Mouse (Mus musculus) ES-CJ7 (cell line): ENCODE results near the gene Clhc1.
A peak's percentile ranks its signal among the peaks of the same experiment; 100 is the strongest.
"Not testable (repeated sequence)": the region's sequence is repeated elsewhere in the genome, so short reads cannot be mapped to it uniquely, and the experiment has no call there.

Experiments used
- DNase-seq: peaks from one replicate; pipeline ENCODE4 v3.0.0; 2011; ENCODE audit warnings: low read depth, low spot score

Gene Clhc1

DNA sequence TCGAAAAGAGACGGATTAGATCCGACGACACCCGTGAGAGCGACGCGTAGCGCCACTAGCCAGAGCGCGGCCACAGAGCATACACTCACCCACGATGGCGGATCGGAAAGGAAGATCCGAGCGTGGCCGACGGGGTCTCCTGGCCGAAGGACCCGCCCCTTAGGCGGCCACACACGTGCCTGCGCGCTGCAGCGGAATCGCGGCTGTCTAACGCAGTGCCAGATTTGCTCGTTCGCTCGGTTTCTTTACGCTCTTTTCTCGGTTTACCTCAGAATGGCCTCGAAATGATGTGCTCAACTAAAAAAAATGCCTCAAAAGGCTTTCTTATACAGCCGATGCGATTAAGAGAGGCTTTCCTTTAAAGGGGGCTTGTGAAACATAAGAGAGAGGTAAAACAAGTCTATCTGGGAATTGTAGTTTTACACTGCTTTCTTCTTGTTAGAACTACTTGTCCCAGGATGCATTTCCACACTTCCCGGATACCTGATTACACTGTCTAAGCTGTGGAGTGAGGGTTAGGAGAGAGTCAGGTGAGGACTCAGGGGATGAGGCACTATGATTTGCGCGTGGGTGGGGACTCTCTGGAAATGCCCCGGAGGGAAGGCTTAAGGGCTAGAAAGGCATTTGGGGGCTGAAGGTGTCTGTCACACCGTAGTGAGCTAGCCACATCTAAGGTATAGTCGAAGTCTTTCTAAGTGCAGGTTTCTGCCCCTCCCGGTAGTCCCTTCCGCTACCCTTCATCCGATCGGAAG is at the start of gene Clhc1, which contains the start of gene Rps27a:
Clhc1 (plus strand) TSS at position 199 of the 752 bp plus-strand sequence.
Rps27a (minus strand) TSS at position 358 of the 752 bp plus-strand sequence.
- DNase-seq, result peak; percentile 98

DNA sequence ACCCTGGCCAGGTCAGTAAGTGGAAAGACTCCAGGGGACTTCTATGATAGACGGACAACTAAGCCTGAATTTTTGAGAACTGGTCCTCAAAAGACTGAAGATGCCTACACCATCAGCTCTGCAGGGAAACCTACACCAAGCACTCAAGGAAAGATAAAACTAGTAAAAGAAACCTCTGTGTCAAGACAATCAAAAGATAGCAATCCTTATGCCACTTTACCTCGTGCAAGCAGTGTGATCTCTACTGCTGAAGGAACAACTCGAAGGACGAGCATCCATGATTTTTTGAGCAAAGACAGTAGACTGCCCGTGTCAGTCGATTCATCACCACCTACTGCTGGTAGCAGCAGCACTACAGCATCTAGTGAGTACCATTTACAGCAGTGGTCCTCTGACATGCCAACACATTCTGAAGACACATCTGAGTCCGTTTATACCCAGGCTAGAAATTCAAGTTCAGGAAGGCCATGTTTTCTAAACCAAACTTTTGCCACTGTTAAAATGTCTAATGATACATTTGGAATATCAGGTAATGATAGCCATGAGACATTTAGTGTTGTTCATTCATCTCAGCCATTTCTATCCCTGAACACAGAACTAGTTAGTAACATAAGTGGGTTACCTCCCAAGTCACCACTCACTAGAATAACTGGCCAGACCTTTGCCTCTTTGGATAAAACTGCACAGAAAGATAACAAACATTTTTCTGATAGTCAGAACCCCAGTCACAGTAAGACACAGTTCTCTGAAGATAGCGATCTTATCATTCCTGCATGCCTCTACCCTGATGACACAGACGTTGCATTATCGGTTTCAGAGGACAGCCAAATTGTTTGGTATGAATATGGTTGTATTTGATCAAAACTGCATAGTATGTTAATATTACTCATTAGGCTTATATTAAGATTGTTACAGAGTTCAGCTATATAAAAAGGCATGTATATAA is 43.5 kb upstream of the Clhc1 start:
- DNase-seq, result no peak

DNA sequence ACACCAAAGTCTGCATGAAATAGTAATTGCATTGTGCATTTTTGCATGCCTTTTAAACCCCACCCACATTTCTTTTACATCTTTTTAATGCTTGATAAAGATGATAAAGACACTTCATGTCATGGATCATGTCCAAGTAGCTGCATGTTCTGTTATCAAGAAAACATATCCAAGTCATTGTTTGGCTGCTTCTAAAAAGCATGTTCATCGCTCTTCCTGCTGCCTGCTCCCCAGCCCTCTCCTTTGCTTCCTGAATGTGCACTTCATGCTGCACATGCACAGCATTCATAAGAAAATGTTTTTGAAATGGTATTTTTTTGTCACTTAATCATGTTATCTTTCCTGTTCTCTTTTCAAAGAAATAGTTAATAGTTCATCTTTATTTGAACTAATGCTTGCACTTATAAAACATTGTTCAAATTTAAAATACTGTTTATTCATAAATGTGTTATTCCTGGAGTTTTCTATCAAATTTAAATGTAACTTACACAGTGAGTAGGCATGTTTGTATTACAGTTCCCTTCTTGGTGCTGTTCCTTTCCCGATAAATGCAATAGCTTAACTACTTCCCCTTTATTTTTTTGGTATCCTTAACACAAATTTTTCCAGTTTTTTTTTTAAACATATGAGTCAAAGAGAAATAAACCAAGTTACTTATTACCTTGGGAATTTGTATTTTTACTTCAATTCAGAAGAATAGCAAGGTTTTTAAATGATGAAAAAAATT is 42.7 kb upstream of the Clhc1 start:
- no peak for DNase-seq

DNA sequence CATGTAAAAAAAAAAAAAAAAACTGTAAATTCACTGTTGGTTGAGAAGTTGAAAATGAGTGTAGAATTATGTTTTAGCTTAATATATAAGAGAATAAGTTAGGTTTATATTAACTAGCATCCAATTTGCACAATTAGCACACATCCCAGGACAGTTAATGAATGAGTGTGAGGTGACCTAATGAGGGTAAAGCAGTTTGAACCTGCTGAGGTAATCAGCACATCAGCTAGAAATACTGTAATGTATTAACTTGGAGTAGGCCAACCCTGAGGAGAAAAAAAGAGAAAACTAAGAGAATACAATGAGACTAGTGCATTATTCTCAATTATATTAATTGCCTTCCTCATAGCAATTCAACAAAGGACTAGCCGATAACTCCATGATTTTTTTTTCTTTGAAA is 38.3 kb upstream of the Clhc1 start:
- DNase-seq, result no peak

DNA sequence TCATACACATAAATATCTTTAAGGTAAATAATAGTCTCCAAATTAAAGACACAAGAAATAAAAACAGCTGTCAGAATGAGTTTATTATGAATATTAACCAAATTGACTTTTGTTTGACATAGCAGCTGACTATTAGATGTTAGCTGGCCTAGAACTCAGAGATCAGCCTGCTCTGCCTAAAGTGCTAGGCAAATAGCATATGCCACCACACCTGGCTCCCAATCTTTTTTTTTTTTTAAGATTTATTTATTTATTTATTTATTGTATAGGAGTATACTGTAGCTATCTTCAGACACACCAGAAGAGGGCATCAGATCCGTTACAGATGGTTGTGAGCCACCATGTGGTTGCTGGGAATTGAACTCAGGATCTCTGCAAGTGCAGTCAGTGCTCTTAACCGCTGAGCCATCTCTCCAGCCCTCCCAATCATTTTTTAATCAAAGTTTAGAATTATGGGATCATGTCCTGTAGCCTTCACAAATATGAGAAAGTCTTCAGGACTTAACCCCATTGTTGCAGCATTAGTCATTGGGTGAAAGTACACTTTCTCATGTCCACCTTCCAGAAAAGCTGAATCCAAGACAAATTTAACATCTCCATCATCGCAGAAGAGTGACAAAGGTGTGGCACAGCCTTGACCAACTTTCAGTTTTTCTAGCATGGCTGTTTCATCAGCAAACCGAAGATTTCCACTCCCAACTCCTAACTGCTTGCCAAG is 34.8 kb upstream of the Clhc1 start:
- no peak for DNase-seq

DNA sequence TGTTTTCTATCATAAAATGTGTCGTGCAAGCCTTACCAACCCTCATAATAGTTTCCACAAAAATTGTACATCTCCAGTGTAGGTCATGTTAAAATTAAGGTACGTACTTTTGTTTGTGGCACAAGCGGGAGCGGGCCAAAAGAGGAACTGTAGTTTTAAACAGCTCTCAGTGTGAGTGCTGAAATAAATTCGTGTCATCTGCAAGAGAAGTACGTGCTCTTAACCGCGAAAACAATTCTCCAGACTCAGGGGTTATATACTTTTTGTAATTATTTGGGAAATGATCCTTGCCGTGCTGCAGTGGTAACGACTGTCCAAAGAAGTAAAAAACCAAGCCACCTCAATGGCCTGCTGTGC is 33.4 kb upstream of the Clhc1 start:
- no peak for DNase-seq

DNA sequence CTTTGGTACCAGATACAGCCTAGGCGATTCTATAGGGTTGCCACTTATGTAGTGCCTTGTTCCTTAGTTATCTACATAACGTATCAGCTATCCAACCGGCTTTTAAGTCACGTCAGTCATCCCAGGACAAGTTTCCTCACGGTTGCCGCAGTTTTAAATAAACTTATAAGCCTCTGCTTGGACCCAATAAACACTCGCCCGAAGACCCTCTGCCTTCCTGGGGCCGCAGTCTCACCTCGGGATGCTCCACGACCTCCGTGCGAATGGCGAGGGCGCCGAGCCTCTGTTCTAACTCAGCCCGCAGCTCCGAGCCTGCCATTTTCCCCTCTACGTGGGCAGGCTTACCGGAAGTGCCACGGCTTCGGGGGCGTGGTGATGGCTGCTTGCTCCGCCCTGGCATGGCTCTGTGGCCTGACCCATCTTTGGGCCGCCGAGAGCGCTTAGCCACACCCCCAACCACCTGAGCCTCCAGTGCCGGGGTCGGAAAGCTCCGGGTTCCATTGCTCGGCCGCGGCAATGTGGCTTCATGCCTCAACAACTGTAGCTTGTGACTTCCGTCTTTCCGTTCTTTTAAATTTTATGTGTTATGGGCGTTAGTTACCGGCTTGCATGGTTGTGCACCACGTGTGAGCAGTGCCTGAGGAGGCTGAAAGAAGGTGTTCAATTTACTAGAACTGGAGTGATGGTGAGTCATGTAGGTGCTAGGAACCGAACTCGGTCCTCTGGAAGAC is 32.9 kb upstream of the Clhc1 start, which contains the start of gene Prorsd1:
Prorsd1 (minus strand) TSS at position 352 of the 731 bp plus-strand sequence.
- DNase-seq, result peak; percentile 96

DNA sequence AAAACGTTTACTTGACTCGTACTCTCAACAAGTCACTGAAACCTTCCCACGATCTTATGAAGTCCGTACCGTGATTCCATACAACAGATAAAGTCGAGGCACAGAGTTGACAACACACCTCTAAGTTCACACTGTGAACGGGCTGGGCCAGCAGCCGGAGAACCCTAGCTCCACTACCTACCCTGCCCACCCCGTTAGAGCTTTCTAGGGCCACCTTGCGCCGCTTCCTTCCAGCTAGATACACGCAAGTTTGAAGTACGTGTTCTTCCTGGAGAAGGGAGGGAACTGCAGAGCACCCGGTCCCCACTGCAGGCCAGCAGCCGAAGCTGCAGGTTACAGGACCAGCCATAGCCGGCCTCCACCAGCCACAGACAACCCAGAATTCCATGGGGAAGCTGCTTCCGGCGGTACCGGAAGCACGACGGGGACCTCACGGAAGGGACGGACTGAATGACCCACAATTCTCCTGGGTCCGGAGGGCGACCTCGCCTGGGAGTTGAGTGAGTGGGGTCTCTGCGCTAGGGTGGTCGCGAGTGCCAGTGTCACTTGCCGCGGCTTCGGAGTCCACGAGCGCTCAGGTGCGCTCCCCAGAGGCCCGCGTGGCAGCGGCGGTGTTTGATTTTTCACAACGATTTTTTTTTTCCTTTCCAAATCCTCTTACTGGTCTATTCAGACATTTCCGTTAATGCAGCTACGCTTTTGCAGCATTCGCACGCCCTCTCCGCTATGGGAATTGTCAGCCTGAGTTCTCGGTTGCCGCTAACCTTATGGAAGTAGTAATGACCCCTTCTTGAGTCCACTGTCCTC is 21.6 kb upstream of the Clhc1 start, which contains the start of gene Mtif2:
Mtif2 (plus strand) TSS at position 421 of the 807 bp plus-strand sequence.
- peak; percentile 92 for DNase-seq

DNA sequence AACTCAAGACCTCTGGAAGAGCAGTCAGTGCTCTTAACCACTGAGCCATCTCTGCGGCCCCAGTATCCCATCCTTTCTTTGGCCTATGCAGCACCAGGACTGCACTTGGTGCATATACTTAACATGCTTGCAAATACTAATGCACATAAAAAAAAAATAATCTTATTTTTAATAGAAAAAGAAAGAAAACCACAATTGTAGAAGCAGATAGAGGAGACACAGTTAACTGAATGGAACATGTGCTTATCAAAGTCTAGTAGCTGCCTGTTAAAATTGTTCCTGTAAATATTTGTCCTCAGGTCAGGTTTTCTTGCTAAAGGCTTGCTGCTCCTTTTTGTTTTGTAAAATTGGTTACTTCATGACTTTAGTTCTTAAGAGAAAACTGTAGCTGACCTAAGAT is 9.5 kb upstream of the Clhc1 start:
- DNase-seq, result no peak

DNA sequence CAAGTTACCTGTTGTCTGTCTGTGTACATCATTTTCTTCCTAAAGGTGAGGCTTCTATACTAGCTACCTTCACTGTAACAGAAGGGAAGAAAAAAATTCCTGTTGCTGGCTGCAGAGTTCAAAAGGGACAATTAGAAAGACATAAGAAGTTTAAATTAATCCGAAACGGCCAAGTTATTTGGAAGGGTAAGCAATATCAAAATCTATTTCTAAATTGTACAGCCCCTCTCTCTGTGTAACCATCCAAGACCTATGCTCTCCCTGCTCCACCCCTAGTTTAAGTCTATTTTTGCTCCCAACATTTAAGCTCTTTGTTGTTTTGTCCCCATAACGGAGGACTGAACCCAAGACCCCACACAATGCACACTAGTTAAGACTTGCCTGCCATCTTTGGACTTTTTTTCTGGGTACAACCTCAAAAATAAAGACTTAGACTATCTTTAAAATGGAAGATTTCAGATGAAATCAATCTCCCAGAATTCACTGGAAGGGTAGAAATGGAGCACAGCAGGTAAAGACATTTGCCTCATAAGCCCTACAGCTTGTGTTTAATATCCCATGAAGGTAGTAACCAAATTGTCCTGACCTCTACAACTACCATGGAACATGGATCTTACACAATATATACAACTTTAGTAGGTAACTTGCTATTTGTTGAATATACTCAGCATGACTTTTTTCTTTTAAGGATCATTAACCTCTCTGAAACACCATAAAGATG is 3.4 kb upstream of the Clhc1 start:
- no peak for DNase-seq

DNA sequence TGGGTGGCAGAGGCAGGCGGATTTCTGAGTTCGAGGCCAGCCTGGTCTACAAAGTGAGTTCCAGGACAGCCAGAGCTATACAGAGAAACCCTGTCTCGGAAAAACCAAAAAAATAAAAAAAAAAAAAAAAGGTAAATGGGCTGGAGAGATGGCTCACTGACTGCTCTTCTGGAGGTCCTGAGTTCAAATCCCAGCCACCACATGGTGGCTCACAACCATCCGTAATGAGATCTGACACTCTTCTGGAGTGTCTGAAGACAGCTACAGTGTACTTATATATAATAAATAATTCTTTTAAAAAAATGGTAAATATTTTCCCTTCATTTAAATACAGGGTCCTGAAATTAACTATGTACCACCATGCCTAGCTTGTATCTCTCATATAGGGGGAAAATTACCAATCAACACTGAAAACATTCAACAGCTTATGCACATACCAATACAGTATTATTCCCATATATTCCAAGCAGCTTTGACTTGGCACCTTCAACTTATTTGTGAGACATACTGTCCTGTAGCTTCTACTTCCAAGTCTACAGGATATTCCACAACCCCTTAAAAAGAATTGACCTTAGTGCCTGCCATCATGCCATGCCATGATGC is 2.5 kb upstream of the Clhc1 start:
- DNase-seq, result not testable (repeated sequence)

DNA sequence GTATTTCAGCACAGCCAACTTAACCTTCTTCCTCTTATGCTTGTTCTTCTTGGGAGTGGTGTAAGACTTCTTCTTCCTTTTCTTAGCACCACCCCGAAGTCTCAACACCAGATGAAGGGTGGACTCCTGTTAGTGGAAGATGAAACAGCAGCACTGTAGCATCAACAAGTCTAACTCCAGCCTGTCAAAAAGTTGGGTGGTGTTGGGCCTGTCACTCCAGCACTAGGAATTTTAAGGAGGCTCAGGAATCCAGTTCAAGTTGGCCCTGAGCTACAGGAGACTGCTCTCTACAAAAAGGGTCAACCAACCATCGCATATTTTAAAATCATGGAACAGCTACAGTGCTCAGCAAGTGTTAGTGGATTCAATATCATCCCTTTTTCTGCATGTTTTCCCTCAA is 1.5 kb upstream of the Clhc1 start:
- not testable (repeated sequence) for DNase-seq

DNA sequence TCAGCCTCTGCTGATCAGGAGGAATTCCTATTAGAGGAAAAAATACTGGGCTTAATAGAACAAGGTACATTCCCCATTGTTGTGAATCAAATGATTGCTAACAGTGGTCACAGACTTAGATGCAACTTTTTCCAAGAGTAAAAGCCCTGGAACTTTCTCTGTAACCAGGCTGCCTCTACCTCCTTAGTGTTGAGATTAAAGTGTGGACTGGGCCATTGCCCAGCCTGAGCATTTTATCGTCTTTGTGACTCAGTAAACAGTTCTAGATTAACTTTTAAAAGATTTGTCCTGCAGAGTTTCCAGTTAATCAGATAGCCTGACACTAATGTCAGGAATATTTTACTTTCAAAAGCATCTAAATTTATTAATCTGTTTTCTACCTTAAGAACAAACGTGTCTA is 988 bp upstream of the Clhc1 start:
- DNase-seq, result no peak

DNA sequence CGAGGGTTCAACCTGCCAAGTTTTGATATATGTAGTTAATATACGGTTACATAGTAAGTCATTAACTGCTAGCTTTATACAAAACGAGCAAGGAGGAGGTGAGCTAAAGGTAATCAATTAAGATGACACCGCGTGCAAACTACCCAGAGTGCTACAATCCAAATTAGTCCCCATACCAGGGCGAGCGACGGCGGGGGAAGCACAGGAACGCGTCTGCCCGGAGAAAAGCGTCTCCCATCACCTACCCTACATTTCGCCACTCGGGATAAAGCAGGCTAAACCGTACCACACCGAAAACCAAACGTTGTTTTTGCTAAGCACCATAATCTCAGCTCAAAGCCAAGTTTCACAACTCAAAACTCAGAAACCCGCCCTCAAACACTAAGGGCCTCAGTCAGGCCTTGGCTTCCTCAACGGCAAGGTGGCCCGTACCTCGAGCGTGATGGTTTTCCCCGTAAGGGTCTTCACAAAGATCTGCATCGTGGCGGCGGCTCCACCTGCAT is 450 bp upstream of the Clhc1 start:
- DNase-seq, result no peak

DNA sequence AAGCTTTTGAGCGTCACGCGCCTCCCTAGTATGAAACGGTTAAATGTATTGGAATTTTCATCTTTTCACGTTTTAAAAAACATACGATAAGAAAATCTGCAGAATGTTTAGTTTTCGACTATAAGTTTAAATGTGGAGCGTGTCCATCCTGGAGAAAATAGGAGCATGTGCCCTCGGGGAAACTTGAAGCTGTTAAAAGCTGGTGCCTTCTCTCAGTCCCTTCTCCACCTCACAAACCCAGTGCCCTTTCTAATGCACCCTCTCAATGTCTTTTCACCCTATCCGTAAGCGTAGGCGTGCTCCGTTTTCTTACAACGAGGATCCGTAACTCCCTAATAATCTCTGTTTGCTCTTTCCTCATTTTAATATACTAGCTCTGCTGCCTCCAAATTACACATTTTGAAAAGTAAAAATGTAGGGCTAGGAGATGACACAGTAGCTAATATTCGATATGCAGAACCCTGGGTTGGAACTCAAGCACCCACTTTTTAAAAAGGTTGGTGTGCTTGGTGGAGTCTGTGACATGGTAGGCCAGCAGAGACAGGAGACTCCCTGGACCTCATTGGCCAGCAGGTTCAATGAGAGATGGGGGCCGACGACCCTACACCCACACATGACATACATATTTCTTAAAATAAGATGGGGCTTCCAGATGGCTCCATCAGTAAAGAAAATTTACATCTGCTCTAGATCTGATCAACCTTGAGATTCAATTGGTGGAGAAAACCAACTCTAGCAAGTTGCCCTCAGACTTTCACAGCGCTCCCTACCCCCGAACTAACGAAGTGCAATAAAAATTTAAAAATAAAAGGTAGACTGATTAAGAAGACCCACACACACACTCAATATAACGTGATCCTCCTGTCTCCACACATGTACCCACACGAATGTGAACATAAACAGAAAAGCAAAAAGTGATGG is 1.0 kb downstream of the Clhc1 start:
- DNase-seq, result peak; percentile 51

DNA sequence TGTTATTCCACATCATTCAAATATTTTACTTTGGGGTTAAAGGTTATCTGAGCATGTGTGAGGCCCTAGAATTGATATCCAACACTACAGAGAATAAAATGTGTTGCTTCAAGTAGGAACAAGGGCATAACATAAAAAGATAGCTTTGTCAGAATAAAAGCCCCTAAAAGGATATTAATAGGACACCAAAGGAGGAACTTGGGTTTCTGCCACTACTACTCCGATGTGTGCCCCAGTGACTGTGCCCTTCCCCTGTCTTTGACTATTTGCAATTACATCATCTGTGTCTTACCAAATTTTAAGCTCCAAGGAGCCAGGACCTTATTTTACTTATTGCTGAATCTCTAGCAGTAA is 1.7 kb downstream of the Clhc1 start:
- no peak for DNase-seq

DNA sequence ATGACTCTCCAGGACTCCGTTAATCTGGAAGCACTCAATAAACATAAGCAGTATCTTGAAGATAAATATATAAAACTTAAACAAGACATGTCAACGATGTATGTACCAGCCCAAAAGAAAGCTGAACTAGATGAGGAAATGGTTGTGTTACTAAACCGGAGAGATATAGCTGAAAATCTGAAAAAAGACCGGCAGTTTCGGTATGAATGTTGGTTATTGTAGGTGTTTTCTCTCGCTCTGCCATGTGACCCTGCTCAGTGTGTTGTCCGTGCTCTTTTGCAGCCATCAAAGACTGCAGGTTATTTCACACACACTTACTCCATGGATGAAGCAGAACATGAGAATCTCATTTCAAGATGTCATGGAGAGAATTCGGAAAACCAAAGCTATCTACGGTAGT is 12.7 kb downstream of the Clhc1 start:
- DNase-seq, result no peak
